Mouse (Mus musculus) ES-Bruce4 (cell line): ENCODE data around the gene Ttll5. TPM values are rescaled to one million over a fixed set of nuclear protein-coding genes. Genes with fewer than 3 reads are reported as not detected.

Source experiments
- H3K27ac ChIP-seq: 2 replicates; pipeline ENCODE4 v1.5.1; 2012; ENCODE audit warnings: low read length, inconsistent platforms; ENCODE audit not compliant: insufficient read depth
- H3K27me3 ChIP-seq: 2 replicates; pipeline ENCODE4 v1.6.1; 2012; ENCODE audit warnings: mild to moderate bottlenecking, low read length, inconsistent platforms; ENCODE audit not compliant: control insufficient read depth, poor library complexity, insufficient read depth, severe bottlenecking
- H3K36me3 ChIP-seq: 2 replicates; pipeline ENCODE4 v1.6.1; 2012; ENCODE audit warnings: inconsistent platforms, mild to moderate bottlenecking, low read length, moderate library complexity; ENCODE audit not compliant: control insufficient read depth, poor library complexity, insufficient read depth, severe bottlenecking
- H3K4me1 ChIP-seq: one replicate; pipeline ENCODE4 v1.8.1; 2011; ENCODE audit warnings: low read length; ENCODE audit not compliant: control insufficient read depth, insufficient read depth
- H3K4me3 ChIP-seq: 2 replicates; pipeline ENCODE4 v1.5.1; 2011; ENCODE audit warnings: low read depth, mild to moderate bottlenecking, low read length
- H3K9ac ChIP-seq: 2 replicates; pipeline ENCODE4 v1.6.1; 2012; ENCODE audit warnings: low read depth, mild to moderate bottlenecking, inconsistent platforms; ENCODE audit not compliant: poor library complexity, severe bottlenecking
- H3K9me3 ChIP-seq: replicated peaks from 2 replicates; pipeline ENCODE4 v1.6.1; 2012; ENCODE audit warnings: mild to moderate bottlenecking, low read length, inconsistent platforms; ENCODE audit not compliant: control insufficient read depth, poor library complexity, insufficient read depth, severe bottlenecking
- CTCF ChIP-seq: IDR thresholded peaks from one replicate; pipeline ENCODE4 v1.8.1; 2011; ENCODE audit warnings: low read depth, low read length
- EP300 ChIP-seq: IDR thresholded peaks from 2 replicates; pipeline ENCODE4 v1.6.1; 2011; ENCODE audit warnings: low read depth, low read length; ENCODE audit not compliant: insufficient read depth
- POLR2A ChIP-seq: IDR thresholded peaks from one replicate; pipeline ENCODE4 v1.8.1; 2011; ENCODE audit warnings: low read length; ENCODE audit not compliant: insufficient read depth
- polyA plus RNA-seq: library from polyadenylated mRNA; stranded (reverse); fragments of >200 nt; gene quantifications from 2 replicates; pipeline ENCODE4 v1.2.4, GENCODE M21; 2011; ENCODE audit warnings: low read depth; ENCODE audit not compliant: missing spikeins, insufficient read depth, insufficient read length

The Ttll5 gene
- polyA plus RNA-seq, 1 experiment = 19.4 TPM

DNA sequence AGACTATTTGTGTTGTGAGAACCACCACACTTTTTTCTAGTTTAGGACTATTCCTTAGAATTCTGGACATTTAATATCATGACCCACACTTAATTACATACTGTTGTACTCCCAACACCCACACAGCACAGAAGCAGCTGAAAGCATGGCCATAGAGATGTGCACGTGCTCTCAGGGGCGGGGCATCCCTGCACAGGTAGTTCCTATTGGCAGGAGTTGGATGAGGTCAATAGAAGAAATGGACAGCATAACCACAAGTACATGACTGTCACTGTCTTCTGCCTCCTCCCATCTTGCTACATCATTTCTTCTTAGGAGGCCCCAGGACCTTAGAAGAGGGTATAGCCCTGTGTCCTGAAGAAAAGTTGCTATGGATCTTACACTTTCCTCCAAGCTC, 168.4 kb downstream of the Ttll5 start:
- H3K36me3 ChIP-seq = no peaks in the 10 kb centered on the region
- H3K4me1 ChIP-seq = no peaks in the 10 kb centered on the region
- no peaks in the 10 kb centered on the region for H3K9me3 ChIP-seq
- no peak for TF ChIP-seq CTCF
- TF ChIP-seq EP300 = no peak
- no peak for TF ChIP-seq POLR2A
- H3K27ac ChIP-seq = no peak overlapping the region
- H3K27me3 ChIP-seq = no peaks in the 10 kb centered on the region
- H3K4me3 ChIP-seq = no peak overlapping the region
- H3K9ac ChIP-seq = no peak overlapping the region

DNA sequence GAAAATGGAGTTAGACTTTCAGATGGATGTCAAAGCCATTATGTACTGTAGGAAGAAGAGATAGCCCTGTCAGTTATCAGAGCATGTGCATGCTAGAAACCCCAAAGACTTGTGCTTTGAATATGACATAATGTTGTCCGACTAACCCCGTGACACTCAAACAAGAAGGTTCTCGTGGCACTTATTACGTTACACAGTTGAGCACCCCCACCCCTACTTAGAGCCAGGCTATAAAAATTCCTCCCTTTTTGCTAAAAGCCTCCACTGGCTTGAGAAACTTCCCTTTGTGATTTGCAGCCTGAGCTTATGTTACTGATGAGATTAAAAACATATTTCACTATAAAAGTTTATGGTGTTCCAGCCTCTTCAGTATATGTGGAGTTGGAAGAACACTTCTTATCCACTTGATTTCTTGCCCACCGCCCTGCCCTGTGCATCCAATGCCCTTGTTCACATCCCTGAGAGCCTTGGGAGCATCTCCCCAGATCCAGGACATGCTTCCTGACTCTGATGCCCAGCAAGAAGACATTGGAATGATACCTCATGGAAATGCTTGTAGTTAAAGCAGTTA, 169.4 kb downstream of the Ttll5 start:
- no peak overlapping the region for H3K4me3 ChIP-seq
- no peaks in the 10 kb centered on the region for H3K9me3 ChIP-seq
- no peak overlapping the region for H3K9ac ChIP-seq
- H3K27me3 ChIP-seq = no peaks in the 10 kb centered on the region
- TF ChIP-seq POLR2A (no peak), CTCF (no peak), EP300 (no peak)
- H3K36me3 ChIP-seq = no peaks in the 10 kb centered on the region
- H3K27ac ChIP-seq = no peak overlapping the region
- H3K4me1 ChIP-seq = no peaks in the 10 kb centered on the region

DNA sequence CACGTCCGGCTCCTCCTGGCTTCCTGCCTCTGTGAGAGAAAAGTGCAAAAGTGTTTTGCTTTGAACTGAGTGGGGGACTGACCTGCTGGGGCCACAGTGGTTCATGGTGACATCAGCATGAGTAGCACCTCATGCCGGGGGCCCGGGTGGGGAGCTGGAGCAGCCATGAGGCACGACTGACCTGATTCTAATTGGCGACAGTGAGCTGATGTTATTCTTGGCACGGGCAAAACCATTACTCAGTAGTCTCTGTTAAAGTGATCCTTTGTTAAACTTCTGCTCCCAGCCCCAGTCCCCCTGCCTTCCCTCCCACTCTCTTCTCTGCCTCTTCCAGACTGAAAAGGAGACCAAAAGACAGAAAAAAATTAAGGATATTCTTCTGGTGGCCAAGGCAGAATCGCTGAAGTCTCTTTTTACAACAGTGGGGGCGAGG, 176.2 kb downstream of the Ttll5 start:
- no peak overlapping the region for H3K9ac ChIP-seq

DNA sequence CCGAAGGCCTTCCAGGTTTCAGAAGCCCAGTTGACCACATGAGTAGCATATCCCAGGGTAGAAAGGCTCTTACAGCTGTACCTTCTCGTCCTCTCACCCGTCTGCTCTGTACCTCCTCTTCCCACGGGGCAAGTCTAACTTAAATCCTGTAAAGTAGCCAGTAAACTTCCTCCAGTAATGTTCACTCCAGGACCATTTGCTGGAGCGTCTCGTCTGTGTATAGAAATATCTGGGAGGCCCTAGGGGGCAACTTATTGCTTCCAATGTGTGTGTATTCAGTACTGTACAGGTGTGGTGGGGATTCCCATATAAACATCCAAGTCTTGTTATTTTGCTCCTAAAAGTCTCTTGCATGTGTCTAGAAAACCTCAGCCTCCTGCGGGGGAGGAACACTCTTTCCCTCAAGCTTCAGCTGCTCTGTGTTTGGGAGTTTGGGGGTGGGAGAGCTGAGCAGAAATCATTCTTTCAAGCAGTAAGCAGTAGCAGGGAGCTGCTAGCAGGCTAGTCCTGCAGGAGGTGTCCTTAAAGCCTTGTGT, 176.7 kb downstream of the Ttll5 start:
- H3K27ac ChIP-seq = no peak overlapping the region
- H3K9ac ChIP-seq = no peak overlapping the region
- H3K27me3 ChIP-seq = no peaks in the 10 kb centered on the region
- no peaks in the 10 kb centered on the region for H3K36me3 ChIP-seq
- no peaks in the 10 kb centered on the region for H3K9me3 ChIP-seq
- H3K4me1 ChIP-seq = no peaks in the 10 kb centered on the region
- no peak for TF ChIP-seq POLR2A
- TF ChIP-seq EP300 = no peak
- no peak for TF ChIP-seq CTCF
- no peak overlapping the region for H3K4me3 ChIP-seq

More for the DNA sequence above, 176.2 kb downstream of the Ttll5 start:
- Histone ChIP-seq H3K36me3 (no peaks in the 10 kb centered on the region), H3K4me3 (no peak overlapping the region), H3K9me3 (no peaks in the 10 kb centered on the region), H3K27me3 (no peaks in the 10 kb centered on the region), H3K4me1 (no peaks in the 10 kb centered on the region), H3K27ac (no peak overlapping the region)
- no peak for TF ChIP-seq CTCF
- no peak for TF ChIP-seq EP300
- no peak for TF ChIP-seq POLR2A

DNA sequence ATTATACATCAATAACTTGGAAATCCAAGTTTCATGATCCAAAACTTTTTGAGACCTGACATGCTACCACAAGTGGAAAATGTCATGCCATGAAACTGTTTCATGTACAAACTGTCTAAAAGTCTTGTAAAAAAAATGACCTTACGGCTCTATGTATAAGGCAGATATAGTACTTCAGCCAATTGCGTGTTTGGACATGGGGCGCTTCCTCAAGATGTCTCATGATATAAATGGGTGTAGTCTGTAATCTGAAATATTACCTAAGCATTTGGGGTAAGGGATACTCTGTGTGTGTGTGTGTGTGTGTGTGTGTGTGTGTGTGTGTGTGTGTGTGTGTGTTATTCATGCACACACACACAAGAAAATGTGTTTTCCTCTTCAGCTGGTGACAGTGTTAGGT, 180.2 kb downstream of the Ttll5 start:
- no peak overlapping the region for H3K9ac ChIP-seq
- no peaks in the 10 kb centered on the region for H3K27me3 ChIP-seq
- H3K4me1 ChIP-seq = no peaks in the 10 kb centered on the region
- H3K36me3 ChIP-seq = no peaks in the 10 kb centered on the region
- no peak overlapping the region for H3K4me3 ChIP-seq
- H3K9me3 ChIP-seq = no peaks in the 10 kb centered on the region
- no peak overlapping the region for H3K27ac ChIP-seq
- TF ChIP-seq POLR2A (no peak), EP300 (no peak), CTCF (no peak)

DNA sequence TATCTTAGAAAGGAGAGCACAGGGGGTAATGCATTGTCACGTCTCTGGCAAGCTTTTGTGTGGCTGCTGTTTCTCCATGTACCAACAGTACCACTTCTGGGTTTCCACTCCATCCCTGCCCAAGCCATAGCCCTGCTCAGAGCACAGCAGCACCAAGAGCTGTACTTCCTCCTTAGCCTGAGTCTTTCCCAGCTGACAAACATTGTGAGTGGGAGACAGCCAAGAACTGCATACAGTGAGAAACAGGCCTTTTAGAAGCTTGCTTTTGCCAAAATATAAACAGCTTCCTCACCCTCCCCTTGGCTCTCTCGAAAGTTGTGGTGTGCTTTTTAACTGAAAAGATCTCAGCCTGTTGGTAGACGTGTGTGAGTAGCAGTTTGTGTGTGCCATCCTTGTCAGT, 182.9 kb downstream of the Ttll5 start:
- no peaks in the 10 kb centered on the region for H3K27me3 ChIP-seq
- no peak overlapping the region for H3K27ac ChIP-seq
- no peak for TF ChIP-seq POLR2A
- TF ChIP-seq EP300 = no peak
- TF ChIP-seq CTCF = no peak
- no peak overlapping the region for H3K9ac ChIP-seq
- no peaks in the 10 kb centered on the region for H3K9me3 ChIP-seq
- no peak overlapping the region for H3K4me3 ChIP-seq
- H3K4me1 ChIP-seq = no peaks in the 10 kb centered on the region
- H3K36me3 ChIP-seq = no peaks in the 10 kb centered on the region
